Mouse (Mus musculus) midbrain, embryonic 10.5 days (tissue): ENCODE results near the gene Grip1. TPM values are rescaled to one million over a fixed set of nuclear protein-coding genes. Genes with fewer than 3 reads are reported as not detected.
"Not testable (repeated sequence)": the region's sequence is repeated elsewhere in the genome, so short reads cannot be mapped to it uniquely, and the experiment has no call there.

Experiments
- DNase-seq: peaks from one replicate; pipeline ENCODE4 v3.0.0-alpha.2; 2017; ENCODE audit warnings: low spot score
- H3K27ac ChIP-seq: fragments of 300-500 bp; sonication (generic); replicated peaks from 2 replicates; pipeline ENCODE4 v1.5.1; 2016; ENCODE audit warnings: mild to moderate bottlenecking
- H3K27me3 ChIP-seq: fragments of 300-500 bp; sonication (generic); 2 replicates; pipeline ENCODE4 v1.6.1; 2016; ENCODE audit warnings: low read depth, mild to moderate bottlenecking; ENCODE audit not compliant: poor library complexity, severe bottlenecking
- H3K36me3 ChIP-seq: fragments of 300-500 bp; sonication (generic); 2 replicates; pipeline ENCODE4 v1.6.1; 2016; ENCODE audit warnings: mild to moderate bottlenecking, moderate library complexity
- H3K4me1 ChIP-seq: fragments of 300-500 bp; sonication (generic); 2 replicates; pipeline ENCODE4 v1.6.1; 2016
- H3K4me3 ChIP-seq: fragments of 300-500 bp; sonication (generic); 2 replicates; pipeline ENCODE4 v1.5.1; 2016; ENCODE audit warnings: mild to moderate bottlenecking, moderate library complexity
- H3K9me3 ChIP-seq: fragments of 300-500 bp; sonication (generic); replicated peaks from 2 replicates; pipeline ENCODE4 v1.6.1; 2016; ENCODE audit warnings: mild to moderate bottlenecking
- WGBS: fragments of 180-500 bp; shearing (Covaris S2); methylation state at CpG from one replicate; pipeline ENCODE4 v1.1.7; 2016; 5-methylcytosine and 5-hydroxymethylcytosine counted together
- polyA plus RNA-seq: library from polyadenylated mRNA; unstranded; fragments of >200 nt; fragmentation: Nextera tagmentation; extraction: Ambion mirVana; gene quantifications from 2 replicates; pipeline ENCODE4 v1.2.1, GENCODE M21; 2016

Grip1 gene
- polyA plus RNA-seq, 1 experiment from 2014 or later: 5.0 TPM

- H3K9me3 ChIP-seq: no peaks in the 10 kb centered on the region
- WGBS: 86% methylated on average over 3 of the region's 3 CpGs
- no peaks in the 10 kb centered on the region for H3K27me3 ChIP-seq
- 0 out of 2 replicates have a peak, but pooled peaks cover 4% of the 10 kb centered on the region for H3K36me3 ChIP-seq
- H3K27ac ChIP-seq: no peak overlapping the region
- H3K4me1 ChIP-seq: 0 out of 2 replicates have a peak, but pooled peaks cover 7% of the 10 kb centered on the region
- DNase-seq: no peak
- peak overlapping the region; percentile 80 for H3K4me3 ChIP-seq
These were observed 658.2 kb downstream of the Grip1 start for GRCm38 (mm10) chr10:120111691-120112319.

- no peaks in the 10 kb centered on the region for H3K9me3 ChIP-seq
- WGBS: 1% methylated on average over 55 of the region's 55 CpGs
- peak; percentile 97 for DNase-seq
- no peaks in the 10 kb centered on the region for H3K36me3 ChIP-seq
- peak within 1 kb of the TSS; percentile 80 for H3K4me3 ChIP-seq
- H3K4me1 ChIP-seq: 0 out of 2 replicates have a peak, but pooled peaks cover 7% of the 10 kb centered on the region
- peak within 1 kb of the TSS; percentile 88 for H3K27ac ChIP-seq
- no peaks in the 10 kb centered on the region for H3K27me3 ChIP-seq
These were observed 659.1 kb downstream of the Grip1 start, which contains the start of gene Helb for GRCm38 (mm10) chr10:120112507-120113396. Helb (minus strand) TSS chr10:120112987.

- not testable (repeated sequence) for H3K27me3 ChIP-seq, H3K4me1 ChIP-seq, H3K9me3 ChIP-seq, H3K36me3 ChIP-seq, DNase-seq, H3K27ac ChIP-seq
- H3K4me3 ChIP-seq: peak overlapping the region; percentile 80
- WGBS: 69% methylated on average over 9 of the region's 9 CpGs
These were observed 659.9 kb downstream of the Grip1 start for GRCm38 (mm10) chr10:120113482-120113881.

DNA sequence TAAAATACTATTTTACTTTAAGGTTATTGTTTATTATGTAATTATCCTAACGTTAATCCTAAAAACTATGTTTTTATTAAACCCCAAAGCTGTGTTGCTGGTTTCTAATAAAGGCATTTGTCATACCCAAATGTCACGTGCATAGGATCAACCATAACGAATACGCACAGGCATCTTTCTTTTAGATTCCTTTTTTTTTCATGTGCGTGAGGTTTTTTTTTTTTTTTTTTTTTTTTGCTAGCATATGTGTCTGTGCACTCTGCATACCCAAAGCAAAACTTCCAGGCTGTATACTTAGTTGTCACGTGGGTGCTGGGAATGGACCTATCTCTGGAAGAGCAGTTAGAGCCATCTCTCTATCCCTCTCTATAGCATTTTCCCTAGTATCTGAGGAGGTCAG, 660.4 kb downstream of the Grip1 start:
- Histone ChIP-seq H3K4me1 (0 out of 2 replicates have a peak, but pooled peaks cover 7% of the 10 kb centered on the region), H3K27me3 (no peaks in the 10 kb centered on the region), H3K36me3 (no peaks in the 10 kb centered on the region), H3K4me3 (no peak overlapping the region), H3K27ac (no peak overlapping the region), H3K9me3 (no peaks in the 10 kb centered on the region)
- no peak for DNase-seq
- WGBS: 72% methylated on average over 6 of the region's 6 CpGs

GRCm38 (mm10) chr10:120114493-120114892, 660.9 kb downstream of the Grip1 start:
- H3K36me3 ChIP-seq: no peaks in the 10 kb centered on the region
- no peak for DNase-seq
- no peaks in the 10 kb centered on the region for H3K27me3 ChIP-seq
- H3K4me1 ChIP-seq: 0 out of 2 replicates have a peak, but pooled peaks cover 7% of the 10 kb centered on the region
- H3K27ac ChIP-seq: no peak overlapping the region
- no peak overlapping the region for H3K4me3 ChIP-seq
- 43% methylated on average over 7 of the region's 7 CpGs for WGBS
- no peaks in the 10 kb centered on the region for H3K9me3 ChIP-seq

- DNase-seq: no peak
- Histone ChIP-seq H3K27ac (no peak overlapping the region), H3K36me3 (no peaks in the 10 kb centered on the region), H3K27me3 (no peaks in the 10 kb centered on the region), H3K4me3 (no peak overlapping the region), H3K4me1 (0 out of 2 replicates have a peak, but pooled peaks cover 7% of the 10 kb centered on the region), H3K9me3 (no peaks in the 10 kb centered on the region)
- 93% methylated on average over 1 of the region's 1 CpGs for WGBS
These were observed 661.6 kb downstream of the Grip1 start for GRCm38 (mm10) chr10:120115249-120115648.

GRCm38 (mm10) chr10:120123721-120124120, 670.1 kb downstream of the Grip1 start:
- Histone ChIP-seq H3K4me1 (0 out of 2 replicates have a peak, but pooled peaks cover 5% of the 10 kb centered on the region), H3K27ac (no peak overlapping the region), H3K36me3 (no peaks in the 10 kb centered on the region), H3K9me3 (no peaks in the 10 kb centered on the region), H3K4me3 (no peak overlapping the region), H3K27me3 (no peaks in the 10 kb centered on the region)
- WGBS: 93% methylated on average over 3 of the region's 3 CpGs
- no peak for DNase-seq

DNA sequence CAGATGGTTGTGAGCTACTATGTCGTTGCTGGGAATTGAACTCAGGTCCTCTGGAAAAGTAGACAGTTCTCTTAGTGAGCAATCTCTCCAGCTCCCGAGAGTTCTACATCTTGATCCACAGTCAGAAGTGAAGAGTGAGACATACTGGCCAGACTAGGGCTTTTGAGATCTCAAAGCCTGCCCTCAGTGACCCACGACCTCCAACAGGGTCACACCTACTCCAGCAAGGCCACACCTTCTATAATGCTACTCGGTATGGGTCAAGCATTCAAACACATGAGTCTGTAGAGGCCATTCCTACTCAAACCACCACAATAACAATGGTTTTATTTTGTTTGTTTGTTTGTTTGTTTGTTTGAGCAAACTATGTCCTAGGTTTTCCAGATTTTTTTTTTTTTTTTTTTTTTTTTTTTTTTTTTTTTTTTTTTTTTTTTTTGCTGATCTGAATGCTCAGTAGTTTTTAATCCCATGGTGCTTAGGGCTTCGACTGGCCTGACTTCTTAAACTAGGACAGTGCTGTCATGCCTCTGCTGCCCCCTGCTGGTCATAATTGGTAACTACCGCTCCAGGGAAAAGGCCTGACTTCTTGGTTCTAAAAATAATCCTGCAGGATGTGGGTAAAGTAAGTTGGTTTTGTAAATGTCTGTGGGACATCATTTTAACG, 671.3 kb downstream of the Grip1 start:
- Histone ChIP-seq H3K4me3 (no peak overlapping the region), H3K27ac (no peak overlapping the region), H3K4me1 (0 out of 2 replicates have a peak, but pooled peaks cover 5% of the 10 kb centered on the region), H3K9me3 (no peaks in the 10 kb centered on the region), H3K27me3 (no peaks in the 10 kb centered on the region), H3K36me3 (no peaks in the 10 kb centered on the region)
- peak; percentile 75 for DNase-seq
- WGBS: 54% methylated on average over 7 of the region's 7 CpGs

- H3K9me3 ChIP-seq: no peaks in the 10 kb centered on the region
- 78% methylated on average over 10 of the region's 10 CpGs for WGBS
- no peaks in the 10 kb centered on the region for H3K36me3 ChIP-seq
- H3K4me1 ChIP-seq: 0 out of 2 replicates have a peak, but pooled peaks cover 5% of the 10 kb centered on the region
- no peak overlapping the region for H3K4me3 ChIP-seq
- H3K27me3 ChIP-seq: no peaks in the 10 kb centered on the region
- no peak overlapping the region for H3K27ac ChIP-seq
- DNase-seq: no peak
These were observed 671.8 kb downstream of the Grip1 start for GRCm38 (mm10) chr10:120125465-120125857.

DNA sequence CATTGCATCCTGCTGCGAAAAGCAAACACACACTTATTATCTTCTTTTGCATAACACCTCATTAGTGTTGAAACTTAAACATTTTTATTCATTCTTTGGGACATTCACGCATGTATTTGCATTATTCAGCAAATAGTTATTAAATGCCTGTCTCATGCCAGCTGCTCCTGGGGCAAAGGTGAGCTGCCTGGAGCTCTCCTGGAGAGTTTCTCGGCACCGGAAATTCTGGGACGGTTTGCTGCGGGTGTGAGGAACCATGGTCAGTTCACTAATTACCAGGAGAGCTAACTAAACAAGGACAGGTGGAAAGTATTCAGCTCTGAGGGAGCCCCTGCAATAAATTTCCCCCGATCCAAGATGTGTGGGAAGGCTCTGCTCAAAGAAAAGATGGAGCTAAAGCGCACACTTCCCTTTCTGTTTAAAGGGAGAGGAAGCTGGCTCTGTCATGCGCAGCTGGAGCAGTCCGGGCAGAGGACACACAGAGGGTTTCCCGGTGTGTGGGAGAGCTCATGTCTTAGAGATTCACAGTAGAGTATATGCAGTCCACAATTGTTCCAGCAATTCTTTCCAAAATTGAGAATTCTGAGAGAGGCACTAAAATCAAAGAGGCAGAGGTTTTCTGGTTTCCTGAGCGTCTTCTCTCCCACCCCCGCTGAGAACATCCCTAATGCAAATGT, 675.1 kb downstream of the Grip1 start:
- WGBS: 61% methylated on average over 13 of the region's 13 CpGs
- H3K27ac ChIP-seq: no peak overlapping the region
- no peaks in the 10 kb centered on the region for H3K4me1 ChIP-seq
- no peak overlapping the region for H3K4me3 ChIP-seq
- no peaks in the 10 kb centered on the region for H3K9me3 ChIP-seq
- DNase-seq: no peak
- H3K27me3 ChIP-seq: no peaks in the 10 kb centered on the region
- H3K36me3 ChIP-seq: no peaks in the 10 kb centered on the region

- no peak overlapping the region for H3K27ac ChIP-seq
- peaks cover 3% of the 10 kb centered on the region; the same call in 1 of the 2 replicates for H3K4me1 ChIP-seq
- 62% methylated on average over 16 of the region's 16 CpGs for WGBS
- DNase-seq: peak; percentile 45
- no peaks in the 10 kb centered on the region for H3K36me3 ChIP-seq
- H3K27me3 ChIP-seq: no peaks in the 10 kb centered on the region
- no peaks in the 10 kb centered on the region for H3K9me3 ChIP-seq
- H3K4me3 ChIP-seq: no peak overlapping the region
These were observed 677.0 kb downstream of the Grip1 start for GRCm38 (mm10) chr10:120130621-120131020.

DNA sequence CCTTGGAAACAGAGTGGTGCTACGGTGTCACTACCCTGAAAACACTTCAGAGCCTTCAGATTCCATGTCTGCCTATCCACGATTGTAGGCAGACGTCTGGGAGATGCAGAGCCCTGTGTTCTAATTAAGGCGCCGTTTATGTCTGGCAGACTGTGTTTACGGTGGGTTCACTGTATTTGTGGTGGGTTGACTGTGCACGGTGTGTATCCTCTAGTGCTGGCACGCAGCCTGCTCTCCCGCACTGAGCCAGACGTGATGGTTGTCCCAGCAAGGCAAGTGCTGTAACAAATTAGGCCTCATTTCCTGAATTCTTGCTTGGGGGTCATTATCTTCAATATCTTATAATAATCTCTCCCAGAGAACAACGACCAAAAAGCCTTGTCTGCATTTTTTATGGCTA, 680.1 kb downstream of the Grip1 start:
- WGBS: 91% methylated on average over 11 of the region's 11 CpGs
- no peak for DNase-seq
- no peaks in the 10 kb centered on the region for H3K27me3 ChIP-seq
- H3K4me1 ChIP-seq: peaks cover 3% of the 10 kb centered on the region; the same call in 1 of the 2 replicates
- no peak overlapping the region for H3K27ac ChIP-seq
- no peak overlapping the region for H3K4me3 ChIP-seq
- no peaks in the 10 kb centered on the region for H3K36me3 ChIP-seq
- H3K9me3 ChIP-seq: no peaks in the 10 kb centered on the region
